Mouse (Mus musculus): Measurements from ENCODE around the gene Gnb2. TPM values are rescaled to one million over a fixed set of nuclear protein-coding genes. Genes with fewer than 3 reads are reported as not detected.

The Gnb2 gene
- polyA plus RNA-seq, 1 experiment: 762 TPM

- Histone ChIP-seq H3K36me3 (ENCODE audit: control insufficient read depth, insufficient read depth, low read length) (no peaks in the 10 kb centered on the region), H3K4me3 (ENCODE audit: extremely low read depth, insufficient read depth, insufficient read length) (no peak overlapping the region), H3K27ac (ENCODE audit: insufficient read depth, low read length) (no peak overlapping the region), H3K4me1 (ENCODE audit: control insufficient read depth, insufficient read depth, insufficient read length) (no peaks in the 10 kb centered on the region), H3K27me3 (ENCODE audit: control insufficient read depth, insufficient read depth, low read length) (no peaks in the 10 kb centered on the region)
- WGBS: 64% methylated on average over 5 of the region's 5 CpGs
- TF ChIP-seq POLR2A (IDR thresholded peaks at IDR 0.05; ENCODE audit: low read depth, low read length) (no peak), CTCF (IDR thresholded peaks at IDR 0.05; ENCODE audit: extremely low read depth, insufficient read depth, insufficient read length, insufficient replicate concordance) (no peak)
- no peak for DNase-seq (ENCODE audit: low read depth in 1 of 2, low spot score in 2 of 2)
Measured at GRCm38 (mm10) chr5:137541768-137542540, 8.6 kb upstream of the Gnb2 start.

GRCm38 (mm10) chr5:137540991-137541390 lies 7.7 kb upstream of the Gnb2 start:
- Histone ChIP-seq H3K36me3 (ENCODE audit: control insufficient read depth, insufficient read depth, low read length) (no peaks in the 10 kb centered on the region), H3K27me3 (ENCODE audit: control insufficient read depth, insufficient read depth, low read length) (no peaks in the 10 kb centered on the region), H3K4me3 (ENCODE audit: extremely low read depth, insufficient read depth, insufficient read length) (no peak overlapping the region), H3K27ac (ENCODE audit: insufficient read depth, low read length) (no peak overlapping the region), H3K4me1 (ENCODE audit: control insufficient read depth, insufficient read depth, insufficient read length) (no peaks in the 10 kb centered on the region)
- WGBS: 84% methylated on average over 6 of the region's 6 CpGs
- TF ChIP-seq POLR2A (IDR thresholded peaks at IDR 0.05; ENCODE audit: low read depth, low read length): no peak
- no peak for TF ChIP-seq CTCF (IDR thresholded peaks at IDR 0.05; ENCODE audit: extremely low read depth, insufficient read depth, insufficient read length, insufficient replicate concordance)
- no peak for DNase-seq (ENCODE audit: low read depth in 1 of 2, low spot score in 2 of 2)

- no peak for DNase-seq (ENCODE audit: low read depth in 1 of 2, low spot score in 2 of 2)
- Histone ChIP-seq H3K4me3 (ENCODE audit: extremely low read depth, insufficient read depth, insufficient read length) (no peak overlapping the region), H3K4me1 (ENCODE audit: control insufficient read depth, insufficient read depth, insufficient read length) (peaks cover 2% of the 10 kb centered on the region; the same call in 1 of the 2 replicates), H3K27me3 (ENCODE audit: control insufficient read depth, insufficient read depth, low read length) (no peaks in the 10 kb centered on the region), H3K36me3 (ENCODE audit: control insufficient read depth, insufficient read depth, low read length) (no peaks in the 10 kb centered on the region), H3K27ac (ENCODE audit: insufficient read depth, low read length) (no peak overlapping the region)
- WGBS: 83% methylated on average over 7 of the region's 7 CpGs
- TF ChIP-seq POLR2A (IDR thresholded peaks at IDR 0.05; ENCODE audit: low read depth, low read length): no peak
- TF ChIP-seq CTCF (IDR thresholded peaks at IDR 0.05; ENCODE audit: extremely low read depth, insufficient read depth, insufficient read length, insufficient replicate concordance): no peak
Measured at GRCm38 (mm10) chr5:137539291-137539801, 6.0 kb upstream of the Gnb2 start.

GRCm38 (mm10) chr5:137537461-137537860 lies 4.2 kb upstream of the Gnb2 start:
- no peaks in the 10 kb centered on the region for H3K36me3 ChIP-seq (ENCODE audit: control insufficient read depth, insufficient read depth, low read length)
- no peak for DNase-seq (ENCODE audit: low read depth in 1 of 2, low spot score in 2 of 2)
- no peak overlapping the region for H3K4me3 ChIP-seq (ENCODE audit: extremely low read depth, insufficient read depth, insufficient read length)
- 76% methylated on average over 4 of the region's 4 CpGs for WGBS
- H3K27me3 ChIP-seq (ENCODE audit: control insufficient read depth, insufficient read depth, low read length): no peaks in the 10 kb centered on the region
- TF ChIP-seq CTCF (IDR thresholded peaks at IDR 0.05; ENCODE audit: extremely low read depth, insufficient read depth, insufficient read length, insufficient replicate concordance): no peak
- H3K4me1 ChIP-seq (ENCODE audit: control insufficient read depth, insufficient read depth, insufficient read length): peaks cover 2% of the 10 kb centered on the region; the same call in 1 of the 2 replicates
- H3K27ac ChIP-seq (ENCODE audit: insufficient read depth, low read length): no peak overlapping the region

GRCm38 (mm10) chr5:137535318-137535717 lies 2.0 kb upstream of the Gnb2 start:
- DNase-seq (ENCODE audit: low read depth in 1 of 2, low spot score in 2 of 2): no peak
- Histone ChIP-seq H3K4me3 (ENCODE audit: extremely low read depth, insufficient read depth, insufficient read length) (no peak overlapping the region), H3K27me3 (ENCODE audit: control insufficient read depth, insufficient read depth, low read length) (no peaks in the 10 kb centered on the region), H3K36me3 (ENCODE audit: control insufficient read depth, insufficient read depth, low read length) (peaks cover 1% of the 10 kb centered on the region; the same call in 1 of the 2 replicates), H3K27ac (ENCODE audit: insufficient read depth, low read length) (no peak overlapping the region), H3K4me1 (ENCODE audit: control insufficient read depth, insufficient read depth, insufficient read length) (peaks cover 5% of the 10 kb centered on the region; the same call in 1 of the 2 replicates)
- 30% methylated on average over 9 of the region's 9 CpGs for WGBS
- TF ChIP-seq POLR2A (IDR thresholded peaks at IDR 0.05; ENCODE audit: low read depth, low read length) (no peak), CTCF (IDR thresholded peaks at IDR 0.05; ENCODE audit: extremely low read depth, insufficient read depth, insufficient read length, insufficient replicate concordance) (no peak)

GRCm38 (mm10) chr5:137534762-137535161 lies 1.5 kb upstream of the Gnb2 start:
- no peaks in the 10 kb centered on the region for H3K27me3 ChIP-seq (ENCODE audit: control insufficient read depth, insufficient read depth, low read length)
- peaks cover 7% of the 10 kb centered on the region; the same call in 1 of the 2 replicates for H3K4me1 ChIP-seq (ENCODE audit: control insufficient read depth, insufficient read depth, insufficient read length)
- TF ChIP-seq CTCF (IDR thresholded peaks at IDR 0.05; ENCODE audit: extremely low read depth, insufficient read depth, insufficient read length, insufficient replicate concordance) (no peak), POLR2A (IDR thresholded peaks at IDR 0.05; ENCODE audit: low read depth, low read length) (no peak)
- DNase-seq (ENCODE audit: low read depth in 1 of 2, low spot score in 2 of 2): no peak
- peak overlapping the region; percentile 27; the same call in 1 of the 2 replicates for H3K27ac ChIP-seq (ENCODE audit: insufficient read depth, low read length)
- no peak overlapping the region for H3K4me3 ChIP-seq (ENCODE audit: extremely low read depth, insufficient read depth, insufficient read length)
- peaks cover 3% of the 10 kb centered on the region for H3K36me3 ChIP-seq (ENCODE audit: control insufficient read depth, insufficient read depth, low read length)
- 66% methylated on average over 3 of the region's 3 CpGs for WGBS

- no peak for DNase-seq (ENCODE audit: low read depth in 1 of 2, low spot score in 2 of 2)
- TF ChIP-seq CTCF (IDR thresholded peaks at IDR 0.05; ENCODE audit: extremely low read depth, insufficient read depth, insufficient read length, insufficient replicate concordance) (no peak), POLR2A (IDR thresholded peaks at IDR 0.05; ENCODE audit: low read depth, low read length) (no peak)
- Histone ChIP-seq H3K27ac (ENCODE audit: insufficient read depth, low read length) (peak overlapping the region; percentile 96), H3K4me1 (ENCODE audit: control insufficient read depth, insufficient read depth, insufficient read length) (peaks cover 7% of the 10 kb centered on the region; the same call in 1 of the 2 replicates), H3K36me3 (ENCODE audit: control insufficient read depth, insufficient read depth, low read length) (peaks cover 23% of the 10 kb centered on the region), H3K4me3 (ENCODE audit: extremely low read depth, insufficient read depth, insufficient read length) (peak overlapping the region; percentile 86), H3K27me3 (ENCODE audit: control insufficient read depth, insufficient read depth, low read length) (no peaks in the 10 kb centered on the region)
- 0% methylated on average over 12 of the region's 12 CpGs for WGBS
Measured at GRCm38 (mm10) chr5:137532808-137533116, 548 bp downstream of the Gnb2 start.
